Mouse (Mus musculus): ENCODE measurements around the gene Stk16.

GRCm38 (mm10) chr1:75247071-75247930, 36.7 kb downstream of the Stk16 start:
- no peak for TF ChIP-seq POLR2A (IDR thresholded peaks at IDR 0.05; ENCODE audit: insufficient read depth, low read depth, low read length)
- no peak for TF ChIP-seq CTCF (IDR thresholded peaks at IDR 0.05; ENCODE audit: insufficient read depth, low read depth, low read length)
